Mouse (Mus musculus) ES-Bruce4 (cell line): ENCODE results near the gene N4bp1. TPM values are rescaled to one million over a fixed set of nuclear protein-coding genes. Genes with fewer than 3 reads are reported as not detected.

ENCODE experiments used
- H3K27ac ChIP-seq: 2 replicates; pipeline ENCODE4 v1.5.1; 2012; ENCODE audit warnings: low read length, inconsistent platforms; ENCODE audit not compliant: insufficient read depth
- H3K27me3 ChIP-seq: 2 replicates; pipeline ENCODE4 v1.6.1; 2012; ENCODE audit warnings: mild to moderate bottlenecking, low read length, inconsistent platforms; ENCODE audit not compliant: control insufficient read depth, poor library complexity, insufficient read depth, severe bottlenecking
- H3K36me3 ChIP-seq: 2 replicates; pipeline ENCODE4 v1.6.1; 2012; ENCODE audit warnings: inconsistent platforms, mild to moderate bottlenecking, low read length, moderate library complexity; ENCODE audit not compliant: control insufficient read depth, poor library complexity, insufficient read depth, severe bottlenecking
- H3K4me1 ChIP-seq: one replicate; pipeline ENCODE4 v1.8.1; 2011; ENCODE audit warnings: low read length; ENCODE audit not compliant: control insufficient read depth, insufficient read depth
- H3K4me3 ChIP-seq: 2 replicates; pipeline ENCODE4 v1.5.1; 2011; ENCODE audit warnings: low read depth, mild to moderate bottlenecking, low read length
- H3K9ac ChIP-seq: 2 replicates; pipeline ENCODE4 v1.6.1; 2012; ENCODE audit warnings: low read depth, mild to moderate bottlenecking, inconsistent platforms; ENCODE audit not compliant: poor library complexity, severe bottlenecking
- H3K9me3 ChIP-seq: replicated peaks from 2 replicates; pipeline ENCODE4 v1.6.1; 2012; ENCODE audit warnings: mild to moderate bottlenecking, low read length, inconsistent platforms; ENCODE audit not compliant: control insufficient read depth, poor library complexity, insufficient read depth, severe bottlenecking
- CTCF ChIP-seq: IDR thresholded peaks from one replicate; pipeline ENCODE4 v1.8.1; 2011; ENCODE audit warnings: low read depth, low read length
- EP300 ChIP-seq: IDR thresholded peaks from 2 replicates; pipeline ENCODE4 v1.6.1; 2011; ENCODE audit warnings: low read depth, low read length; ENCODE audit not compliant: insufficient read depth
- POLR2A ChIP-seq: IDR thresholded peaks from one replicate; pipeline ENCODE4 v1.8.1; 2011; ENCODE audit warnings: low read length; ENCODE audit not compliant: insufficient read depth
- polyA plus RNA-seq: library from polyadenylated mRNA; stranded (reverse); fragments of >200 nt; gene quantifications from 2 replicates; pipeline ENCODE4 v1.2.4, GENCODE M21; 2011; ENCODE audit warnings: low read depth; ENCODE audit not compliant: missing spikeins, insufficient read depth, insufficient read length

The N4bp1 gene
- polyA plus RNA-seq, 1 experiment = 80.3 TPM

DNA sequence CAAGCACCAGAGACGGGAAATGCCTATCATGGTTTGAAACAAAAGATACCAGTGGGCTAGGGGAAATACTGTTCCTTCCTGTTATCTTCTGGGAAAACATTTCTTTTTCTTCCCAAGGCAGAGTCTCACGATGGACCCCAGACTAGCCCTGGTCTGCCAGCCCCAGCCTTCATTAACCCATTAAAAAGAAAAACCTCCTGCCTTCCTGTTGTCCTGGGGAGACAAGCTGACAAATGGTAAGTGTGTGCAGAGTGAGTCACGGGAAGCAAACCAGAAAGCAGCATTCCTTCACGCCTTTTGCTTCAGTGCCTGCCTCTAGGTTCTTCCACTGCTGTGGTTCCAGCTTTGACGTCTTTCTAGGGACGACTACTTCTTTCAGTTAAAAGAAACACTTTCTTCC is 83.1 kb downstream of the N4bp1 start:
- TF ChIP-seq EP300 = no peak
- TF ChIP-seq POLR2A = no peak
- no peak for TF ChIP-seq CTCF
- no peak overlapping the region for H3K27ac ChIP-seq
- no peaks in the 10 kb centered on the region for H3K36me3 ChIP-seq
- no peak overlapping the region for H3K4me3 ChIP-seq
- no peaks in the 10 kb centered on the region for H3K9me3 ChIP-seq
- no peaks in the 10 kb centered on the region for H3K27me3 ChIP-seq
- no peak overlapping the region for H3K9ac ChIP-seq
- H3K4me1 ChIP-seq = no peaks in the 10 kb centered on the region

DNA sequence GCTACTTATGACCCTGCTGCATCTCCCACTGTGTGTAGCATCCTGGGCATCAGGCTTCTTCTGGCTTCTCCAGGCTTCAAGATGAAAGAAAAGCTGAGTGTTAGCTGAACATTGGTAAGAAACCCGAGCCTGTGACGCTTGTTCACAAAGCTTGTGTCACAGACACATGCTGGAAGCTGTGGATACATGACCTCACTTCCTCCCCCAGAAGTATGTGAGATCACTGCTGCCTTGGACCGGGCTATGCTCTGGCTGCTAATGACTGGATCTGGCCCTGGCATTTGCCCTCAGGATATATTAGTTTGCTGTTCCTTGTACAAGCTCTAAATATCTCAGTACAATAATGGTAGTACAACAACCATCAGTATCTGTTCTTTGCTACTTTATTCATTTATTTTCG is 84.1 kb downstream of the N4bp1 start:
- Histone ChIP-seq H3K27ac (no peak overlapping the region), H3K4me3 (no peak overlapping the region), H3K4me1 (no peaks in the 10 kb centered on the region), H3K36me3 (no peaks in the 10 kb centered on the region), H3K27me3 (no peaks in the 10 kb centered on the region), H3K9me3 (no peaks in the 10 kb centered on the region), H3K9ac (no peak overlapping the region)
- no peak for TF ChIP-seq EP300
- no peak for TF ChIP-seq POLR2A
- no peak for TF ChIP-seq CTCF

GRCm38 (mm10) chr8:86798141-86798540 is 86.9 kb downstream of the N4bp1 start:
- TF ChIP-seq EP300 (no peak), POLR2A (no peak)
- Histone ChIP-seq H3K4me3 (no peak overlapping the region), H3K27me3 (no peaks in the 10 kb centered on the region)

DNA sequence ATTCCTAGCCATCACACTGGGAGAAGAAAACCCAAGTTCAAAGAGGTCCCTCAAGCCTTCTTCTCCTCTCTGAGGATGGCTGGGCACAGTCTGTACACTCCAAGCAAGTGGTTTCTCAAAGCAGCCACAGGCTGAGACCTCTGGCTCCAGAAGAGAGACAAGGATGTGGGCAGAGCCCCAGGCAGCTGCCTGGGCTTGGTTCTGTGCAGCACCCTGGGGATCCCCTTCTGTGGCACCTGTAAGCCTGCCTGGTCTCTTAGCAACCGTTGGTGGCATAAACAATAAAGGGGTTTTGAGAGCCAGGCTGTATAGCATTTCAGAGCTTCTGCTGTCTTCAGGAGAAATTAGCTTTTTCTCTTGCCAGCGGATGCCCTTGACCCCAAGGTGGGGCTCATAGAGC is 87.4 kb downstream of the N4bp1 start:
- no peak overlapping the region for H3K9ac ChIP-seq
- no peaks in the 10 kb centered on the region for H3K9me3 ChIP-seq
- H3K27ac ChIP-seq = no peak overlapping the region
- H3K27me3 ChIP-seq = no peaks in the 10 kb centered on the region
- H3K36me3 ChIP-seq = no peaks in the 10 kb centered on the region
- no peaks in the 10 kb centered on the region for H3K4me1 ChIP-seq
- H3K4me3 ChIP-seq = no peak overlapping the region
- TF ChIP-seq EP300 (no peak), POLR2A (no peak), CTCF (no peak)

More at GRCm38 (mm10) chr8:86798141-86798540, 86.9 kb downstream of the N4bp1 start:
- no peak overlapping the region for H3K27ac ChIP-seq
- H3K9ac ChIP-seq = no peak overlapping the region
- no peaks in the 10 kb centered on the region for H3K36me3 ChIP-seq
- H3K4me1 ChIP-seq = no peaks in the 10 kb centered on the region
- no peaks in the 10 kb centered on the region for H3K9me3 ChIP-seq

DNA sequence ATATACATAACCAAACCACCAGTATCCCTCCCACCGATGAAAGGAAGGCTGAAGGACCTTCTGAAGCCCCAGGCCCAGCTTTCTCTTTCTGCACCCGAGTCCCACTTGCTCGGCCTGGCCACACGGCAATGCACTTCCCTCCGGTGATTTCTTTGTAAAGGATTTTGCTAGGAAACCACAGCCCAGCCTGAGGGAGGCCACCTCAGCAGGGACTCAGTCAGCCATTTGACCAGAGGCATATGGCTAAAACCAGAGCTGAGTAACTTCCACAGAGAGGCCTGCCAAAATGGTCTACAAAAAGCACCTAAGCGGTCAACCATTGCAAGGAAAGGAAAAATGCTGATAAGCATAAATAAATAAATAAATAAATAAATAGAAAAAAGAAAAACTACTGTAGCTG is 90.3 kb downstream of the N4bp1 start:
- H3K4me1 ChIP-seq = no peaks in the 10 kb centered on the region
- no peak overlapping the region for H3K27ac ChIP-seq
- no peak overlapping the region for H3K9ac ChIP-seq
- no peaks in the 10 kb centered on the region for H3K36me3 ChIP-seq
- TF ChIP-seq CTCF (no peak), EP300 (no peak), POLR2A (no peak)
- no peak overlapping the region for H3K4me3 ChIP-seq
- no peaks in the 10 kb centered on the region for H3K9me3 ChIP-seq
- H3K27me3 ChIP-seq = no peaks in the 10 kb centered on the region

DNA sequence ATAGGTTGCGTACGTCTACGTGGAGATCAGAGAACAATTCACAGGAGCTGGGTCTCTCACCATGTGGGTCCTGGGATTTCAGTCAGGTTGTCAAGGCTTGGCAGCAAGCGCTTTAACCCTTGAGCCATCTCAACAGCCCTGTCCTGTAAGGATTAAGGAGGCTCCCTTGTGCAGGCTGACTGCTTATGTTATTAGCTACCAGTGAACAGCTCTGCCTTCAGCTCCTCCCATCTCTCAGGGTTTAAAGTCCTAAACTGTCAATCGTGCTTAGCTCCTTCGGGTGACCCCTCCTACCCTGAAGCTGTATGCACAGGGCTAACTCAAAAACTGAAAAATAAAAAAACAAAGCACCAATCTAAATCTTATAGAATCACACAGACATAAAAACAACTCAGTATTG is 93.5 kb downstream of the N4bp1 start:
- H3K4me3 ChIP-seq = no peak overlapping the region
- TF ChIP-seq CTCF (no peak), POLR2A (no peak), EP300 (no peak)
- no peaks in the 10 kb centered on the region for H3K4me1 ChIP-seq

More for the DNA sequence above, 93.5 kb downstream of the N4bp1 start:
- Histone ChIP-seq H3K9me3 (no peaks in the 10 kb centered on the region), H3K27me3 (no peaks in the 10 kb centered on the region), H3K27ac (no peak overlapping the region), H3K9ac (no peak overlapping the region), H3K36me3 (no peaks in the 10 kb centered on the region)
